Mouse (Mus musculus): ENCODE measurements around the gene 4930556J24Rik. TPM values are rescaled to one million over a fixed set of nuclear protein-coding genes. Genes with fewer than 3 reads are reported as not detected.
"Not testable (repeated sequence)": the region's sequence is repeated elsewhere in the genome, so short reads cannot be mapped to it uniquely, and the experiment has no call there.

Gene 4930556J24Rik
- 0.23 TPM in 1 of 2 replicates, not detected in the other for polyA plus RNA-seq (2012; rRNA removed)

DNA sequence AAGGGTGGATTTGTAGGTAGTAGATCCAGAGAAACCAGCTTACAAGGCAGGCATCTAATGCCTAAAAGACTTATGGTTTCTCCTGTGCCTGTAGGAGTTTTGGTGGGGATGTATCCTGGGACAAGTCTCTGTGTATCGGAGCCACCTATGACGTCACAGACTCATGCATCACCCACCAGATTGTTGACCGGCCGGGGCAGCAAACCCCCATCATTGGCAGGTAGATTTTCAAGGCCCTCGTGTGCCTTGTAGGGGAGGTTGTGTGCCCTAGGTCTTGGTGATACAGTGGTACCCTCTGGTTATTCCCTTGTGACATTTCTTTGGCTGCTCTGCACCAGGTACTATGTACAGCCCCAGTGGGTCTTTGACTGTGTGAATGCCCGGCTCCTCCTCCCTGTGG, at the start of gene 4930556J24Rik:
4930556J24Rik (minus strand) TSS at position 101 of the 400 bp plus-strand sequence.
- no peak for DNase-seq (ENCODE audit: low read depth, low spot score)
- WGBS, result 91% methylated on average over 6 of the region's 6 CpGs

DNA sequence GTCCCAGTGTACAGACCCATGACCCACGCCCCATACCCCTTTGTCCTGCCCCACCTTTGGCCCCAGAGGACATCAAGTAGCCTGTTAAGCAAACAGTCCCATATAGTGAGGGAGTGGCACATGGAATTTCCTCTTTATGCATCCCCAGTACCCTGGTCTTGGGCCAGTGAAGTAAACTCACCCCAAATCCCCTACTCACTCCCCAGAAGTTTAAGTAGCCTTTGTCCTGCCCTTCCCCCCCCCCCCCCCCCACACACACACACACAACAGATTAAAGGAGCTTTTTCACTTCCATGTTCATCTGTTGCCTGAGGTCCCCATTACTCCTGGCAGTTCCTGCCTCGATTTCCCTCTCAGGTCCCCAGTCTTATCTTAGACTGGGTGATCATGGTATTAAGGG, 46.7 kb upstream of the 4930556J24Rik start:
- DNase-seq (ENCODE audit: low read depth, low spot score), result no peak
- 47% methylated on average over 2 of the region's 2 CpGs for WGBS

DNA sequence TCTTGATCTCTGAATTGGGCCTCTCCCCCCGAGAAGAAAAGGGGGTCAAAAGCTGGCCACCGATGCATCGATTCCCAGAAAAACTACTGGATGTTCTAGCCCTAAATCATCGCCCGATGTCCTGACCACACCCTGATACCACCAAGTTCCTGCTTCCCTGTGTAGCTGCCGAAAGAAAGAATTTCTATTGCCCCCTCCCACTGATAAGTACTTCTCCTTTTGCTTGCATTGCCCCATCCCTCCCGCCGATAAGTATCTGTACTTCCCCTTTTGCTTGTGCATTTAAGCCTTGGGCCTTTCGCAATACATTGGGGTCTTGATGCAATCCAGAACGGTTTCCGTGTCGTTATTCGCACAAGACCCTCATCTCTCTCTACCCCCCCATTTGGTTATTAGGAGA, 45.5 kb upstream of the 4930556J24Rik start:
- not testable (repeated sequence) for DNase-seq (ENCODE audit: low read depth, low spot score)
- 80% methylated on average over 13 of the region's 13 CpGs for WGBS

DNA sequence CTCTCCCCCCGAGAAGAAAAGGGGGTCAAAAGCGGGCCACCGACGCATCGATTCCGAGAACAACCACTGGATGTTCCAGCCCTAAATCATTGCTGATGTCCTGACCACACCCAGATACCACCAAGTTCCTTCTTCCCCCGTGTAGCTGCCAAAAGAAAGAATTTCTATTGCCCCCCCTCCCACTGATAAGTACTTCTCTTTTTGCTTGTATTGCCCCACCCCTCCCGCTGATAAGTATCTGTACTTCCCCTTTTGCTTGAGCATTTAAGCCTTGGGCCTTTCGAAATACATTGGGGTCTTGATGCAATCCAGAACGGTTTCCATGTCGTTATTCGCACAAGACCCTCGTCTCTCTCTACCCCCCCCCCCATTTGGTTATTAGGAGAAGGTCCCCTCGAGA, 39.2 kb upstream of the 4930556J24Rik start:
- DNase-seq (ENCODE audit: low read depth, low spot score), result not testable (repeated sequence)
- 82% methylated on average over 14 of the region's 14 CpGs for WGBS

DNA sequence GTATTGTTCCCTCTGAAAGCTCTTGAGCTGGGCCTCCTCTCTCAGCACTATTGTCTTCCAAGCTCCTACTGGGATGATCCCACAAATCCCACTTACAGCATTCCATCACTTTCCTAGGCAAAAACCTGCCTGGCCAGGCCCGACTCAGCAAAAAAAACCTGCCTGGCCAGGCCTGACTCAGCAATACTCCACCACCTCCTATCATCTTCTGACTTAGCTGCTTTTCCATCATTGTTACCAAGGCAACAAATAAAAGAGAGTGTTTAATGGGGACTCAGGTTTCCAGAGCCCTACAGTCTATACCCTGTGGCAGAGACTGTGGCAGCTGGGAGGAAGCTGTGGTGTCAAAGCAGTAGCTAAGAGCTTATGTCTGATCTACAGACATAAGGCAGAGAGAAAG, 36.0 kb upstream of the 4930556J24Rik start:
- DNase-seq (ENCODE audit: low read depth, low spot score), result no peak
- WGBS, result 78% methylated on average over 1 of the region's 1 CpGs

DNA sequence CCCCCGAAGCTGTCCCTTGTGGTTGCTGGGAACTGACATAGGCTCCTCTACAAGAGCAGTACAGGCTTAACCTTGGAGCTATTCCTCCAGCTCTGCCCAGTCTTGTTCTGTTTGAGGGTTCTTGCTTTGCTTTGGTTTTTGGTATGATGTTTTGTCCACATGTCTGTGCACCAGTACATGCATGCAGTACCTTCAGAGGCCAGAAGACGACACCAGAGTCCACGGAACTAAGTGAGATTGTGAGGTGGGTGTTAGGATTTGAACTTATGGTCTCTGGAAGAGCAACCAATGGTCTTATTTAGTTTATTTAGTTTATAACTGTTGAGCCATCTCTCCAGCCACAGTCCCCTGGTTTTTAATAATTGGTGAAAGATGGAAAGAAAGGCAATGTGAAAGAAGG, 29.9 kb upstream of the 4930556J24Rik start:
- 80% methylated on average over 3 of the region's 3 CpGs for WGBS
- no peak for DNase-seq (ENCODE audit: low read depth, low spot score)

DNA sequence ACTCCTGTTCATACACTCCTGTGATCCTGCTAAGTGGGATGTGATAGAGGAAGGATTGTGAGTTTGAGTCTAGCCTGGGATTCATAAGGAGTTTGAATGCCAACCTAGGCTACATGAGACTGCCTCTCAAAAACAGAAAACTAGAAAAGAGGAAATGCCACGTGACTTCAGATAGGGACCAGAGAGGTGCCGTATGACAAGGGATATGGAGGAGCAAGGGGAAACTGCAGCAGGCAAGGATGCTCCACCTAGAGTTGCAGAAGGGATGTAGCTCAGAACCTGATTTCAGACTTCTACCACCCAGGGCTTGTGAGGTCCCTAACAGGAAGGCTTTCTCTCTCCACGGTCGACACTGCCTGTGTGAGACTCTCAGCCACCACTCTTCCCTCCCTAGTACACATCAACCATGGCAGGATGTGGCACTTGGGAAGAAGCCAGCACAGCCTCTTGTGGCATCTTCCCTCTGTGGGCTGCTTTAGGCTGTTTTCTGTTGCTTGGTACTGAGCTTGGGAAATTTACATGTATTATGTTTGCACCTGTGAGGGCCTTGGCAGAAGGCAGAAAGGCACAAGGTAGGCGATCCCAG, 28.7 kb upstream of the 4930556J24Rik start:
- WGBS, result 65% methylated on average over 5 of the region's 5 CpGs
- DNase-seq (ENCODE audit: low read depth, low spot score), result no peak

DNA sequence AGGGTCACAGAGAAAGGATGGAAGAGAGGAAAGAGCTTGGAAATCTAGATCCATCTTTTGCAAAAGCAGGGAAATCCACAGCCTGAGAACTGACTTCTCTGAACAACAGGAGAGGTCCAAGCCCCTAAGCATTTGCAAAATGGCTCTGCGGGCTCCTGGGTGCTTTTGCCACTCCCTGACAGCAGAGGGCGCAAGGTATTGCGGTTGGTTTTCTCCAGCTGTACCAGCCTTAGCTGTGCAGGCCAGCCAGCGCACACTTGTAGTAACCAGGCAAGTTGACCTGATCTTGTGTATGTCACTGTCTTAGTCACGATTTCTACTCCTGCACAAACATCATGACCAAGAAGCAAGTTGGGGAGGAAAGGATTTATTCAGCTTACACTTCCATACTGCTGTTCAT, 25.0 kb upstream of the 4930556J24Rik start:
- DNase-seq (ENCODE audit: low read depth, low spot score), result no peak
- 8% methylated on average over 5 of the region's 5 CpGs for WGBS

DNA sequence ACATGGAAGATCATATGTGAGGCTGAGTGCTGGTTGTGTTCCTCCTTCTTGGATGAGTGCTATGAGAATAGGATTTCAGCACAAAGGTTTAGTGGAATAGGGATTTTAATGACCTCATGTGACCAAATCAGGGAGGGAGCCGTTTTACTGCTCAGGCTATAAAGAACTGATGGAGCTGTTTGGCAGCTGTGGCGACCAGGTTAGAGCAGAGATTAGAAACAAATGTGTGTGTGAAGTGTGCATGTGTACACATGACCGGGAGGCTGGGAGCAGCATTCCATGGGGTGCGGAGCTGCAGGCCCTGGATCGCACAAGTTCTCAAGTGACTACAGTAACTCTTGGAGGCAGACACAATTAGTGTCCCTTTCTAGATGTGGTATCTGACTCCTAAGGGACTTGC, 23.0 kb upstream of the 4930556J24Rik start:
- WGBS, result 21% methylated on average over 5 of the region's 5 CpGs
- DNase-seq (ENCODE audit: low read depth, low spot score), result peak; percentile 59

DNA sequence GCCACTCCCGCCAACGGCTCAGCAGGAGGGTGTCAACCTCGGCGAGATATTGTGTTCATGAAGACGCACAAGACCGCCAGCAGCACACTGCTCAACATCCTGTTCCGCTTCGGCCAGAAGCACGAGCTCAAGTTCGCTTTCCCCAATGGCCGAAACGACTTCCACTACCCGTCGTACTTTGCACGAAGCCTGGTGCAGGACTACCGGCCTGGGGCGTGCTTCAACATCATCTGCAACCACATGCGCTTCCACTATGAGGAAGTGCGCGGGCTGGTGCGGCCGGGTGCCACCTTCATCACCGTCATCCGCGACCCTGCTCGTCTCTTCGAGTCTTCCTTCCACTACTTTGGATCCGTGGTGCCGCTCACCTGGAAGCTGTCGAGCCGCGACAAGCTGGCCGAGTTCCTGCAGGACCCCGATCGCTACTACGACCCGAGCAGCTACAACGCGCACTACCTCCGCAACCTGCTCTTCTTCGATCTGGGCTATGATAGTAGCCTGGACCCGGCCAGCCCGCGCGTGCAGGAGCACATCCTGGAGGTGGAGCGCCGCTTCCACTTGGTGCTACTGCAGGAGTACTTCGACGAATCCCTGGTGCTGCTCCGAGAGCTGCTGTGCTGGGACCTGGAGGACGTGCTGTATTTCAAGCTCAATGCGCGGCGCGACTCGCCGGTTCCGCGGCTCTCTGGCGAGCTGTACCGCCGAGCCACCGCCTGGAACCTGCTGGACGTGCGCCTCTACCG, 21.6 kb upstream of the 4930556J24Rik start:
- DNase-seq (ENCODE audit: low read depth, low spot score), result no peak
- WGBS, result 63% methylated on average over 66 of the region's 66 CpGs

DNA sequence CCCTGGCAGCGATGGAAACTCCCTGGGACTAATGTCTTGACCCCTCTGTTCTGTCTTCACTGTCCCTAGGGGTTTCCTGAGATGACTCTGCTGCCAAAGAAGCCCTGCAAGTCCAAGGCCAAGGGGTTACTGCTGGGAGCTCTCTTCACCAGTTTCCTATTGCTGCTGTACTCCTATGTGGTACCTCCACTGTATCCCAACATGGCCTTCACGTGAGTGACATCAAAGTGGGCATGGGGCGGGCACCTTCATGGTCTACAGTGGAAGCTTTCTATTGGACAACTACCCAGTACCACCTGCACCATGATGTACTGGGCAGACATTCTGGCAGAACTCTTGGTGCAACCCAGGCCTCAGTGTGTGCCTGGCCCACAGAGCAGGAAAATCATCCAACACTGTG, 20.3 kb upstream of the 4930556J24Rik start:
- 90% methylated on average over 3 of the region's 3 CpGs for WGBS
- DNase-seq (ENCODE audit: low read depth, low spot score), result no peak

DNA sequence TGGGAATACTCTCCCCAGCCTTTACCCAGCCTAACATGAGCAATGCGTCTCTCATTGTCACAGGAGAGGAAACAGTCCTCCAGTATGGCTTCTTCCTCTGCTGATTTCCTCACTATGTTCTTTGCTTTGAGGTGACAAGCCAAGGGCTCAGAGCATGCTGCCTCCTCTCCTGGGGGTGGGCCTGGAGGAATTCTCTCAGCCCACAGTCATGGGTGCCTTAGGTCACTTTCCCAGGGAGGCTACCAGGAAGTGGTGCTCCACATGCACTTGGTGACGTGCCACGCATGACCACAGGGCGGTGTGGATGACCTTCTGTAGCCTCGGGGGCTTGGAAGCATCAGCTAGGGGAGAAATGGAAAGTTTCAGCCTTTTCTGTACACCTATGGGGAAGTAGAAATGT, 18.9 kb upstream of the 4930556J24Rik start:
- no peak for DNase-seq (ENCODE audit: low read depth, low spot score)
- 81% methylated on average over 5 of the region's 5 CpGs for WGBS

DNA sequence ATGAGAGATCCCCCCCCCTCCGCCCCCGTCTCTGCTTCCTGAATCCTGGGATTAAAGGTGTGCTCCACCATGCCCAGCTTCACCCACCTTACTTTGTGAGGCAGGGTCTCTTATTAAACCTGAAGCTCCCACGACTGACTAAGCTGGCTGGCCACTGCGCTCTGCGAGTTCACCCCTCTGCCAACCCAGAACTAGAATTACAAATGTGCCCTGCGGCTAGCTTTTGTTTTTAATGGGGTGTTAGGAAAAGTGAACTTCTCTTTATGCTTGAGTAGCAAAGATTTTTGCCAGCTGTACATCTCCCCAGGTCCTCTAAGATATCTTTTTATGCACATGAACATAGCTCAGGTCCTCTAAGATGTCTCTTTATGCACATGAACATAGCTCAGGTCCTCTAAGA, 17.3 kb upstream of the 4930556J24Rik start:
- 93% methylated on average over 6 of the region's 6 CpGs for WGBS
- DNase-seq (ENCODE audit: low read depth, low spot score), result no peak

DNA sequence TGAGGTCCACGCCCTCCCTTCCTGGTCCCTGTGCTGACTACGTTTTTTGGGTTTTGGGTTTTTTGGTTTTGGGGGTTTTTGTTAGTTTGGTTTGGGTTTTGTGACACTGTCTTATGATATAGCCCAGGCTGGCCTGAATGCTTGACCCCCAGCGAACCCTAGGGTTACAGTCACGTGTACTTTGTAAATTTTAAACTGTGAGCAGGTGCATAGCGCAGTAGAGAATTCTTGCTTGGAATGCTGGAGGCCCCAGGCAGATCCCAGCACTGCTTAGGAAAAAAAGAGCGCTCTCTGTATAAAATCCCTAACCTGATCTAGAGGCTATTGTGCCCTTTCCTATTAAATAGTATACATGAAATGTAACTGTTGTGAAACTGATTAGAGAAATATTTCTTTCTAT, 16.6 kb upstream of the 4930556J24Rik start:
- WGBS, result 65% methylated on average over 6 of the region's 6 CpGs
- no peak for DNase-seq (ENCODE audit: low read depth, low spot score)

DNA sequence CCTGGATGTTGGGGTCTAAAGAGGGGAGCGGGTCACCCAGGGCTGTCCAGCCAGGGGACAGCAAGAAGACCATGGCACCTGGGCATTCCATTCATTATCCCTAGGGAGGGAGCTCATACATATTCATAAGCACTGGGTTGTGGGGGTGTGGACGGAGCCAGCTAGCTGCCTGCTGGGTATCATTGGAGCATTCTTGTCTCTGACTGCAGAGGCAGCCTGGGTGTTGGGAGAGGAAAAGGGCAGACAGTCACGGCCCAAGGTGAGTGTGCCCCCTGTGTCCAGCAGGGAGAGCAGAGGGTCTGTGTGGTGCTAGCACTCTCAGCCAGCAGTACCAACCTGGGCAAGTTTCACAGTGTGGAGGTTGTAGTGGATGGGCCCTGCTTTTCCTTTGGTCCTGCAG, 13.2 kb upstream of the 4930556J24Rik start:
- no peak for DNase-seq (ENCODE audit: low read depth, low spot score)
- WGBS, result 83% methylated on average over 3 of the region's 3 CpGs

DNA sequence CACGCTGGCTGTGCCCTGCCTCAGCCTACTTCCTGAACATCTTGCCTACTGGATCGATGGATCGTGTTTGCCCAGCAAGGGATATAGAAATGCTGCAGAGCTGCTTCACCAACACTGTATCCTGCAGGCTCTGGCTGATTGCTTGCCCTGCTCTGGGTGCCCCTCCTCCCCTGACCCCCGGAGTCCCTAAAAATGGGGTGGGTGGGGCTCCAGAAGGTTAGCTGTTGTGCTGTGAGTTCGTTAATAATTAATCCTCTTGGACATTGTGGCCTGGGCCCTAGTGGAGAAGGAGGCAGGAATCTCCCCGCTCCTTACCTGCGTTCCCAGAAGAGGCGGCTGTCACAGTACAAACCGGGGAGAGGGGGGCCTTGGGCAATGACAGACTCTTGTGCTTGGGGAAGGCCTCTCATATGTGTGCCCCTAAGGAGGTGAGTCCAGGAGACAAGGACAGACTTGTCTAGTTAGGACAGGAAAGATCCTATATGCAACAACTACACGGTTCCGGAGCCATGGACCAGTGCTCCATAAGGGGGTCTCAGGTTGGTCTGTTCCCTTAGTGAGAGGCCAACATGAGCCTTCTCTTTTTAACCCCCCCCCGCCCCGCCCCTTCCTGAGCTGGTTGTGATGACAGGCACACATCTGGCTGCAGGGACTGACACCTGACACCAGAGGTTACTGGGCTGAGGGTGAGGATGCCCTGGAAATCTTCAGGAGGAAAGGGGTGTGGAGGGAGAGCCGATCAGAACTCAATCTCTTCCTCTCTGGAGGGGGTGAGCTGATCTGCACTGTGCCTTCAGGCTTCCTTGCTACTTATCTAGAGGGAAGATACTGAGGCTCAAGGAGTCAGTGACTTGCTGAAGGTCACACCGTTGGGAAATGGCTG, 7.5 kb upstream of the 4930556J24Rik start:
- WGBS, result 6% methylated on average over 15 of the region's 15 CpGs
- DNase-seq (ENCODE audit: low read depth, low spot score), result no peak

DNA sequence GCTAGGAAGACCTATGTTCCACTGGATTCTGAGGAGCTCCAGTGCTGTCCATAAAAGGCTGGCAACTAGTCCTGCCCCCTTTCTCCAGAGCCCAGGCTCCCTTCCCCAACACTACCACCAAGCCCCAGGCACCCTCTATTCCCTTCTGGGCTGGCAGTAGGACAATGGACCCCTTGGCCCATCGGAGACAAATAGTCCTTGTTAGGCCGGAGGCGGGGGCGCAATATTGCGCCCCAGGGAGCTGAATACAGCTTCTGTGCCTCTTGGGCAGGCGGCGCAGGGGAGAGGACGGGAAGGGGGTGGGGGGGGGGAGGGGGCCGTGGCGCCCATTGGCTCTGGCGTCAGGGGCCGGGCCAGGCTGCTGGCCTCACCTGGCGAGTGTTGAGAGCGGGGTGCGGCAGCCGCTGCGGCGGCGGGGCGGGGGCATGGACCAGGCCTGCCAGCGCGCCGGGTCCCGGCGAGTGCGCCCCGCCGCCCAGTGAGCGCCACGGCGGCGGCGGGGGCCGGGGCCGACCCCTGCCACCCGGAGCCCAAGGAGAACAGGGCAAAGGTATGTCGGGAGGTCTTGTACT, 6.8 kb upstream of the 4930556J24Rik start, which contains the start of gene Gal3st1:
Gal3st1 (plus strand) TSS at position 346 of the 572 bp plus-strand sequence.
- DNase-seq (ENCODE audit: low read depth, low spot score), result no peak
- WGBS, result under 1% methylated on average over 35 of the region's 37 CpGs

DNA sequence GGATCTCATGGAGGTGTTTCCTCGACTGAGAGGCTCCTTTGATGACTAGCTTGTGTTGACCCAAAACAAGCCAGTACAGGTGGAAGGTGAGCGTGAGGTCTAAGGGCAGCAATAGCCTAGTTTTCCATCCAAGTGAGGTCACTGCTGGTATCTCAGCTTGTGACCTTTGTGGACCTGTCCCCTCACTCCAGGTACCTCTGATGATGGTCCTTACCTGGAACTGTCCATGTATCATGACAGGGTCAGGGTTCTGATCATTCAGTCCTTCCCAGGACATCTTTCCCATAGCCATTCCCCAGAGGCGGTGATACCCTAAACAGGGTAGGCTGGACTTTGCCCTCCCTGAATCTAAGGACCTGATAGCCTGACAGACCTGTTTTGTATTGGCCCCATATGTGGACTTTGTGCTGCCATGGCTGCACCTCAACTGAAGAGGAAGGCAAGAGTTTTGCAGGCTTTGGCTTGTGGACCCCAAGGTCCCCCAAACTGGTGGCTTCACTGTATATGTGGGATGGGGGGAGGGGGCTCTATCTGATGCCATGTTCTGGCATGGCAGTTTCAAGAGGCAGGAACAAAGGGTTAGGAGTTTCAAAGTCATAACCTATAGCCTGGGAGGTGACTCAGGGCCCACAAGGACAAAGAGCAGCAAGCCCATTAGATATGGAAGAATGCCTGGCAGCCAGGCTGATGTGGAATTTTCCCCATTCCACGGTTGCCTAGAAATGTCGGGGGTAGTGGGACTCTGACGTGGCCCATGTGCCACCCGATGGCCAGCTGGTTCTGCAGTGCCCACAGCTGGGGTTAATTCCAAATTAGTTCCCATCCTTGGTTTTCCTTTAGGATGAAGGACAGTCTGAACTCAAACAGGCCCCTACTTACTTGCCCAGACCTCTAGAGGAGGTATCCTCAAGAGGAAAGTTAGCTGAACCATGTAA, 6.0 kb upstream of the 4930556J24Rik start:
- 40% methylated on average over 7 of the region's 7 CpGs for WGBS
- DNase-seq (ENCODE audit: low read depth, low spot score), result no peak

DNA sequence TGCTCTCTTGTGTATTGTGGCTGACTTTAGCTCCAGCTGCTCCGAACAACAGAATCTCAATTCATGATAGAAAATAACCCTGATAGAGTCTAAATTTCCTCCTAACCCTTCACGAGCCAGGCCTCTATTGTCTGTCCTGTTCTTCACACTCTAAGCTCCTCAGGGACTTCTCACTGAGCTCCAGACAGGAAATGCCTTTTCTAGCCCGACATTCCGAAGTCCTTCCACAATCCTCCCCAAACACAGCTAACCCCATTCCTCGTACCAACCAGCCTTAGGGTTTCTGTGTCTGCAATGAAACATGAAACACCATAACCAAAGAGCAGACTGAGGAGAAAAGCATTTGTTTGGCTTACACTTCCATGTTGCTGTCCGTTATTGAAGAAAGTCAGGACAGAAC, 5.0 kb upstream of the 4930556J24Rik start:
- 65% methylated on average over 6 of the region's 6 CpGs for WGBS
- no peak for DNase-seq (ENCODE audit: low read depth, low spot score)
